Mouse (Mus musculus) T-helper 17 cell (primary cell): Measurements from ENCODE around the gene Trex1.

Source experiments
- in situ Hi-C, 2 experiments: fragments of 300-600 bp; cut with MboI, MseI; formaldehyde crosslinking; loops; 1 replicate in 1 of 2; 2 replicates in 1 of 2; pipeline ENCODE4 v1.15.1; 2025; ENCODE audit warnings: high pct_unique_total_duplicates in 2 of 2

Gene Trex1

GRCm38 (mm10) chr9:109091802-109092201, 32.3 kb upstream of the Trex1 start:
- in situ Hi-C loops = loop anchor here in 1 of 2 experiments (25.0 kb wide), 1 partner anchor 1555 kb away; the partner anchor contains the start of genes Cyb561d2, Nprl2, Tmem115 and Zmynd10

DNA sequence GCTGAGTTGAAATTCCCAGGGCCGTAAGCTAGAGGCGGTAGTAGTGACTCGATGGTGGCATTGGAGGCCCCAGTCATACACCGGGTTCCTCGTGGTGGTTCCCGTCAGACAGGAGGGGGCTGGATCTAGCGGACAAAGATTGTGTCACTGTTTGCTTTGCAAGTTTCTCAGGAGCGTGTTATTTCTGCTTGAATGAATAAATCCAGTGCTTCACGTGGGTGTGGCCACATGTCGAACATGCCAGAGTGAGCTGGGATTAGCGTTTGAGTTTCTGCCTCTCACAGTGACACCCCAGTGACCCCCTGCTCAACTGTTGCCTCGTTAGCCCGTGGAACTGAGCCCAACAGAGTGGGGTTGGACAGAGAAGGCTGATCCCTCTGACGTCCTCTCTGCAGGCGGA, 30.9 kb upstream of the Trex1 start:
- in situ Hi-C loops = loop anchor here in 1 of 2 experiments (25.0 kb wide), 1 partner anchor 1553 kb away; the partner anchor contains the start of genes Cyb561d2, Nprl2, Tmem115 and Zmynd10

- in situ Hi-C loops = loop anchor here in 1 of 2 experiments (10.0 to 25.0 kb wide), 2 partner anchors 233 to 1551 kb away; partner anchors contain the start of genes Cyb561d2, Nprl2, Slc26a6 and Tmem115
Observed at GRCm38 (mm10) chr9:109087987-109088386, 28.5 kb upstream of the Trex1 start.

DNA sequence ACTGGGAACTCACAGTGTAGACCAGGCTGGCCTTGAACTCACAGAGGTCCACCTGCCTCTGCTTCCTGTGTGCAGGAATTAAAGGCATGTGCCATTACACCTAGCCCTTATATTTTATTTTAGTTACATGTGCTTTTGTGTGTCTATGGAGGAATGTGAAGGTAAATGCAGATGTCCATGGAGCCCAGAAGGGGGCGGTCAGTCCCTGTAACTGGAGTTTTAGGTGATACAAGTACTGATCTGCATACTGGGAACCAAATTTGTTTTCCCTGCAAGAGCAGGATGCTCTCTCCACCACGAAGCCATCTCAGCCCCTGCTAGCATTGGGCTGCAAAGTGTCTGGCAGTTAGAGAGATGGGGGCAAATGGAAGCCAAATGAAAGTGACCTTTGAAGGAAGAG, 25.4 kb upstream of the Trex1 start:
- in situ Hi-C loops = loop anchor here in 1 of 2 experiments (10.0 to 25.0 kb wide), 2 partner anchors 230 to 1548 kb away; partner anchors contain the start of genes Cyb561d2, Nprl2, Slc26a6 and Tmem115

DNA sequence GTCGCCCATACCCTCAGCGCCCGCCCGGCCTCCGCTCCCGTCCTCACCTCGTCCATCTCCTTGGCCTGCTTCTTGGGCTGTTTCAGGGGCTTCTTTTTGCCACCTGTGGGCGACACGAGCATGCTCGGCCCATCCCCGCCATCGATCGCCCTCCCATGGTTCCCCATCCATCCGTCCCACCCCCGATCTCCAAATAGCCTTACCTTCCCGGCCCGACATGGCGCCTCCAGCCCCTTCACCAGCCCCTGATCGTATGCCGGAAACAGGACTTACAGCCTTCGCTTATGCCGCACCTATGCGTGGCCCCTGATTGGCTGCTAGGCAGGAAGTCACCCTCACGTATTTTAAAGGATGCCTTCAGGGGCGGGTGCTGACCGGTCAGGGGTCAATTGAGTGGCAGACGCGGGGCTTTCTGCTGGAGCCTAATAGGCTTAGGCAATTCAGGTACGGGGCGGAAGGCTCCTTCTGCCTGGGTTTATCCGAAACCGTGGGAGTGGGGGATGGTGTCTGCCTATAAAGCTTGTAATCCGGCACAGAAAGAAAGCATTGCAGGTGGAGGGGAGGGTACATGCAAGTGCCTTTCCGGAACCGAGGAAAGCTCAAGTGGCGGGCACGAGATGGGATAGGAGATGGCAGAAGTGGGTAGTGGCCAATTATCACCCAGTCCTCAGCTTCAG, 22.7 kb upstream of the Trex1 start, which contains the start of the genes Ccdc51 and Tma7:
Gene Ccdc51, plus strand, starts transcription at position 370 of the 677 bp plus-strand sequence.
Gene Tma7, minus strand, starts transcription at position 464 of the 677 bp plus-strand sequence.
- in situ Hi-C loops = loop anchor here in 1 of 2 experiments (10.0 to 25.0 kb wide), 2 partner anchors 227 to 1545 kb away; partner anchors contain the start of genes Cyb561d2, Nprl2, Slc26a6 and Tmem115

GRCm38 (mm10) chr9:109081749-109082123, 22.2 kb upstream of the Trex1 start:
- in situ Hi-C loops = loop anchor here in 1 of 2 experiments (10.0 to 25.0 kb wide), 2 partner anchors 227 to 1544 kb away; partner anchors contain the start of genes Cyb561d2, Nprl2, Slc26a6 and Tmem115

DNA sequence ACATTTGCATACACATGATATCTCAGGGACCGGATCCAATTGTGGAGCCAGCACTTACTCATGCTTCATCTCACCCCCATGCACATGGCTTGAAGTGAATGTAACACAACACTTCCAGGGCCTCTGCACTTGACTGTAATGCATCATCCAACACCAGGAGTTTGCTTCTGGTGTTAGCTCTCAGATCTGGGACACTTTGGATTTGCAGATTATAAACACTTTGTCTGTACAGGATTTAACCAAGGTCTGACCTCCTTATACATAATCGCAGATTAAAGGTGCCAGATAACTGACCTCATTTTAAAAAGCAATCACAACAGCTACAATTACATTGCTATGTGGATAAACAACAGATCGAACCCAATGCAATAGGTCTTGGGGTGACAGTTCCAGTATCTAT, 21.0 kb upstream of the Trex1 start:
- in situ Hi-C loops = loop anchor here in 1 of 2 experiments (10.0 to 25.0 kb wide), 2 partner anchors 226 to 1543 kb away; partner anchors contain the start of genes Cyb561d2, Nprl2, Slc26a6 and Tmem115

DNA sequence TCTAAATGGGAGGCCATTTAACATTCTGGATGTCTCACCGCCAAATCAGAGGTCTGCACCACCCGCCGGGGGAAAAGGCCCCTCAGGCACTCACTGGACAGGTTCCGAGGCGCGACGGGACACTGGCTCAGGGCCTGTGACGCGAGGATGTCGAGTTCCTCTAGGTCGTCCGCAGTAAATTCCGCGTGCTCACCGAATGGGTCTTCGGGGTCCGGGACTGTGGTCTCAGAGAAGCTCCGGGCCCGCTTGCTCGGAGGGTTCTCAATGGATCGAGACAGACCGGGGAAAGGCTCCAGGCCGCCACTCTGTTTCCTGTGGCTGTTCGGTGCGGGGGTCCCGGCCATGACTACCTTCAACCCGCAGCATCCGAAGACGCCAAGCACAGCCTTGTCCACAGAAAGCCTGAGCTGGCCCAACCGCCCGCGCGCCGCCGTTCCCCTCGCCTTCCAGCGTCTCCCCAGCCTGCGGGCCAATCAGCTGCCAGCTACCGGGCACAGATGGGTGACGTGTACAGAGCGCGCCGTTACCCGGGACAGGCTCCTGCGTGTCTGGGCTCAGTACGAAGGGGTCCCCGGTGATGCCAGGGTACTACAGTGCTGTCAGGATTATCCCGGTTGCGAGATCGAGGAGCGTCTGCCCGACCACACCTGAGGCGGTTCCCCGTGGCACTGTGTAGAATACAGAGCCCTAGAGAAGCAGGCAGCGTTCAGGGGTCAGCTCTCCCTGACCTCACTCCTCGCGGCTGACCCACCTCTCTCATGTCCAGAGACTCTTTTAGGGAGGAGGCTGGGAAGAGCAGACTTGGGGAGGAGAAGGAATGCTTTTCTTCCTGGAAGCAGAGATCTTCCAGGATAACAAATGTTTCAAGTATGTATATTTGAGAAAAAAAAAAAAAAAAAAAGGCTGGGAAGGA, 14.4 kb upstream of the Trex1 start, which contains the start of gene Atrip:
Gene Atrip, minus strand, starts transcription at position 464 of the 913 bp plus-strand sequence.
- in situ Hi-C loops = loop anchor here in 1 of 2 experiments (25.0 kb wide), 1 partner anchor 1838 kb away; the partner anchor contains the start of gene Fam240a

DNA sequence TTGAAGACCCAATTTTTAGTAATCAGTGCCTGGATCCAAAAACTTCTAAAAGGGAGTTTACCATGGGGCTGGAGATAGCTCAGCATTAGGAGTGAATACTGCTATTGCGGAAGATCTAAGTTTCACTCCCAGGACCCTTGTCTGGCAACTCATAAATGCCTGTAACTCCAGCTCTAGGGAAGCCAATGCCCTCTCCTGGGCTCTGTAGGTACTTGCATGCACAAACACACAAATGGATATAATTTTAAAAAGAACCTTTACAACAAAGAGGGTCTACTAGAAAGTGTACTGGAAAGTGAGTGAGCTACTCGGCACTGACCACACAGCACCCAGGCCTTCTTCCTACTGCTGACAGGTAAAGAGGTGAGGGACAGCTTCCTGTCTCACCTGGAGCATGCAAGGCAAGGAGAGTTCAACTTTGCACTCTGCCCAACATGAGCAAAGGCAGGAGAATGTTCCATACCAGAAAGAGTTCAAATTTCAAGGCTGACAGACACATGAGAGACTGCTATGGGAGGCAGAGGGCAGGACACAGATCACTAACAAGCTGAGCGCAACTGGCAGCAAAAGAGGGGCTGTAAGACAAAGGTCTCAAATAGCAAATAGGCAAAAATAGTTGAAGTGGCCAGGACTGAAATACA, 8.7 kb upstream of the Trex1 start:
- in situ Hi-C loops = loop anchor here in 1 of 2 experiments (25.0 kb wide), 1 partner anchor 1844 kb away; the partner anchor contains the start of gene Fam240a

DNA sequence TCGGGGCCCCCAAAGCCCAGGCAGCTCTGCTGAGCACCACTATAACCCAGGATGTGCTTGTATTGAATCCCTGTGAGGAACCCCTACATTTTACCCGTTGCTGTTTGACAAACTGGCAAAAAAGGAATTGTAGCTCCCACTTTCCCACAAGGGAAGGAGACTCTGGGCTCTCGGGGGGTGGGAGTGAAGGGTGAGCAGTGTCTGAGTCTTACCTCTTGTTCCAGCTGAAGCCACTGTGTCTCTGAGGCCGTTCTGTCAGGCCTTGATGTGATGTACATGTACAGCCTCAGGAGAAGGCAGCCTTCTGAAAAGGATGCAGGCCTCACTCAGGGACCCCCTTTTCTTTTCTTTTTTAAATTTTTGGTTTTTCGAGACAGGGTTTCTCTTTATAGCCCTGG, 1.4 kb upstream of the Trex1 start:
- in situ Hi-C loops = loop anchor here (5.0 to 25.0 kb wide), 2 partner anchors 54 to 1851 kb away; partner anchors contain the start of gene Fam240a (in 1 of the 2)

DNA sequence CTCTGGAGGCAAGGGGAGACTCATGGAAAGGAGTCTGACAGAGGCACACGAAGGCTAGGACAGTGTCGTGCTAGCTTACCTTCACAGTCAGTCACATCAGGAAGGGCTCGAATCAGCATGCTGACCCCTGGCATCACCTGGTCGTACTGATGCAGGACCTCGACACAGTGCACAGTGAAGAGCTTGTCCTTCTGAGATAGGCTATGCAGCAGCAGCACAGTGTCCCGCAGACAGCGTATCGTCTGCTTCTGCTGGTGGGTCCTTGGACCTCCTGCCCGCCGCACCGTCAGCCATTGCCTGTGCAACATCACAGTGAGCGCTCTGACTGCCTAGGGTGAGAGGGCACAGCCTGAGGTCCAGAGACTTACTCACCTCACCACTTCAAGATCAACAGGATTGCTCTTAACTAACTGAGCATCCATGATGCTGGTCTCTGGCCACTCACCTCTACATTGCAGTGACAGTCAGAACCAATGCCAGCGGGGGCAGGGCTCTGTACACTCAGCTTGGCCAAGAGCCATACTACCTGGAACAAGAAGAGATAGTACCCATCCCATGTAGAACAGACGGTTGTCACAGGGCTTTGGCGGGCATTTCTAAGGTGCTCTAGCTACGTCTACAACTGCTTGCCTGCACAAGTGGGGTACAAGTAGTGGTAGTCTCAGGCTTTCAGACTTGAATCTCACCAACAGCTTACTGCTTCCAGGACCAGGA, 807 bp upstream of the Trex1 start:
- in situ Hi-C loops = loop anchor here (5.0 to 25.0 kb wide), 2 partner anchors 53 to 1852 kb away; partner anchors contain the start of gene Fam240a (in 1 of the 2)

DNA sequence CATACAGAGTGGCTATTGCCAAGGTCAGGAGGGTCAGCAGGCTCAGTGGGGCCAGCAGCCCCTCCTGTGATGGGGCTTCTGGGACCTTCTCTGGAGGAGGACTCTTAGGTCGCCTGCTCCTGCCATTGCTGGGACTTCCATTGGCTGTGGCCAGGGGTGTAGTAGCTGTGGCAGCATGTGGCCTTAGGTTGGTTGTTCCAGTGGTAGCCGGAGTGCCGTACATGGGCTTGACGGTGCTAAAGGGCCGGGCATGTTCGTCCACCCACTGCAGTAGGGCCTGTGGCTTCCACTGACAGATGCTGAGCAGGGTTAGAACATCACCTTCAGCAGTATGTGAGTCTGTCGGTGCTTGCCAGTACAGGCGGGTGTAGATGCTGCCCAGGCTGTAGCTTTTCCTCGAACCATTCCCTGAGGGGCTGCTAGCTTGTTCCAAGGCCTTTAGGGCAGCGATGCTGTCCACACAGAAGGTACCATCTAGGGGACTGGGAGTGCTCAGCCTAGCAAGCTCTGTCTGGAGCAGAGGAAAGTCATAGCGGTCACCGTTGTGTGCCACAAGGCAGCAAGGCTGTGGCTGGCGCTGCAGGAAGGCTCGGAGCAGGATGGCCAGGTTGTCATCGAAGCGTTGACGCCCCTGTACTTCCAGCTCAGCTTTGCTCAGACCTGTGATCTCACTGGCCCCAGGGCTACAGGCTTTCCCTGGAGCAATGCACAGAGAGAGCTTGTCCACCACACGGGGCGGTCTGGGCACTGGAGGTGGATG, 1.3 kb downstream of the Trex1 start:
- in situ Hi-C loops = loop anchor here (5.0 to 25.0 kb wide), 6 partner anchors 56 to 1854 kb away; partner anchors contain the start of genes Dalrd3 (in 1 of the 2), Fam240a (in 1 of the 2), Impdh2 (in 1 of the 2) and Ndufaf3 (in 1 of the 2)

DNA sequence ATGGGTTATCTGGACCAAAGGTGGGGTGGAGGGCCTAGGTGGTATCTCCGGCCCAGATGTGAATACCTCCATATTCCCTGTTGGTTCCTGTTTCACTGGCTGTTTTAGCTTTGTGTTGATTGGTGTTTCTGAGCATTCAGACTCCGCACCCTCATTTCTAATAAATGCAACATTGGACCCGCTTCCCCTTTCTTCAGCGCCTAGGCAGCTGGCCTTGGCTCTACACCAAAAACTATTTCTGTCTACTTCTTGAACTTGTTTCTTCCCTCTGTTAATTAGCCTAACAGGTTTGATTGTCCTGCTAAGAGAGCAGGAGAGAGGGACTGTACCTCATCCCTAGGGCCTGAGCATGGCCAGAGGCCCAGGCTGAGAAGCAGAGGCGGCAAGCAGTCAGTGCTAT, 2.0 kb downstream of the Trex1 start:
- in situ Hi-C loops = loop anchor here (5.0 to 25.0 kb wide), 6 partner anchors 55 to 1855 kb away; partner anchors contain the start of genes Dalrd3 (in 1 of the 2), Fam240a (in 1 of the 2), Impdh2 (in 1 of the 2) and Ndufaf3 (in 1 of the 2)

DNA sequence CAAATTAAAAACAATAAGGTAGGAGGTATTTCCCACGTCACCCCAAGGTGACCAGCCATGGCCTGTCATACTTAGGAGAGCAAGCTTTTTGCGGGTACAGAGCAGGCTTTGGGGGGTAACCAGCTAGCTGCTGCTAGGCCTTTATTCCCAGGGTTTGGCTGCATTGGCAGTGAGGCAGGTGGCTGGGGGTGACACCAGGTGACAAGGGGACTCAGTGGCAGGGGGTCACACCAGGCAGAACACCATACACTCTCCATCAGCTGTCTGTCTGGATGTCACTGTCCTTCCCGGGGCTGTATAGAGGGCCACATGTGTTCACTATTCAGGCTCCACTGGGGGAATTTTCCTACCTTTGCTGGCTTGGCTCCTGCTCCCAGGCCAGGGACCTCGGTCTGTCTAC, 2.6 kb downstream of the Trex1 start:
- in situ Hi-C loops = loop anchor here (5.0 to 25.0 kb wide), 6 partner anchors 55 to 1855 kb away; partner anchors contain the start of genes Dalrd3 (in 1 of the 2), Fam240a (in 1 of the 2), Impdh2 (in 1 of the 2) and Ndufaf3 (in 1 of the 2)

DNA sequence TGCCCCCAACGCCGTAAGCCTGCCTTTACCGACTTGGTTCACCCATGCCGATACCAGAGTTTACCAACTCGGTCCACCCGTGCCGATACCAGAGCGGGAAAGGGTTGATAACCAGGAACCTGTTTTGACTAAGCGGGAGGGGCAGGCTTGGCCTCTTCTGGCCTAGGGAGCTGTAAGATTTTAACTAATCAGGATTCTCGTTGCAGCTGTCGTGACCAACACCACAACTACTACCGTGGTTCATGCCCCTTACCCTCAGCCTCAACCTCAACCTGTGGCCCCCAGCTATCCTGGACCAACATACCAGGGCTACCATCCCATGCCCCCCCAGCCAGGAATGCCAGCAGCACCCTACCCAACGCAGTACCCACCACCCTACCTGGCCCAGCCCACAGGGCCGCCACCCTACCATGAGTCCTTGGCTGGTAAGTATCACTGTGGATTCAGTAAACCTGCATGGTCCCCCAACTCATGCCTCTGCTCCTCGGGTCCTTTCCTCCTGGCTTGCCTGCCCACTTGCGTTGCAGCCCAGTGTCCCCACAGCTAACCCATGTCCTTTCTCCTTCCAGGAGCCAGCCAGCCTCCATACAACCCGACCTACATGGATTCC, 3.3 kb downstream of the Trex1 start:
- in situ Hi-C loops = loop anchor here (5.0 to 25.0 kb wide), 6 partner anchors 54 to 1856 kb away; partner anchors contain the start of genes Dalrd3 (in 1 of the 2), Fam240a (in 1 of the 2), Impdh2 (in 1 of the 2) and Ndufaf3 (in 1 of the 2)

DNA sequence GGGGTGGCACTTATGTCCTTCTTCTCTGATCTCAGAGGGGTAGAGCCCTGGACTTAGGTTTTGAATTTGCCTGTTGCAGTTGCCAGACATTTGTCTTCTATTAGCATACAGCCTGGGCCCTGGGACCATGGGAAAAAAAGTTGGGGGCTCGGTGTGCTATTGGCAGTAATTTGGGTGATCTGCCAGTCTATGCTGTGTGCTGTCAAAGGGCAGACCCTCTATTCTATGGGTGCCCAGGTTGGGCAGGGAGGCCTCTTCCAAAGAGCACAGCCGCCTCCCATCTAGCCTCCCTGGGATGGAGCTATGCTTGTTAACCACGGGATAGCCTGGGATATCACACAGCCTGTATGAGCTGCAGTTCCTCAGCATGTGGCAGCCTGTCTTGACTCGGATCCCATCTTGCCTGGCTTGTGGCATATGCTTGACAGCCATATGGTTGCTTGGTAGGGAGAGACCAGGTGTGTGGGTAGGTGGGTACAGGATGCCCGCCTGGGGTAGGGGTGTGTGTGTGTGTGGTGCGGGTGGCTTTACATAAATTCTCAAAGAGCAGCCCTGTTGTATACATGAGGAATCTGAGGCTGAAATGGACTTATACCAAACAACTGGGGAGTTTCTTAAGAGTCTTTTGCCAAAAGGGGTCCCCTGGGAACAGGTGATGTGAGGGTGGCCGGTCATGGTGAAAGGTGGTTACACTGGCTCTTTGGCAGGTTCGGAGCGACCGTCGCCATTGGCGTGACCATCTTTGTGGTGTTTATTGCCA, 4.1 kb downstream of the Trex1 start:
- in situ Hi-C loops = loop anchor here (5.0 to 25.0 kb wide), 6 partner anchors 53 to 1857 kb away; partner anchors contain the start of genes Dalrd3 (in 1 of the 2), Fam240a (in 1 of the 2), Impdh2 (in 1 of the 2) and Ndufaf3 (in 1 of the 2)

DNA sequence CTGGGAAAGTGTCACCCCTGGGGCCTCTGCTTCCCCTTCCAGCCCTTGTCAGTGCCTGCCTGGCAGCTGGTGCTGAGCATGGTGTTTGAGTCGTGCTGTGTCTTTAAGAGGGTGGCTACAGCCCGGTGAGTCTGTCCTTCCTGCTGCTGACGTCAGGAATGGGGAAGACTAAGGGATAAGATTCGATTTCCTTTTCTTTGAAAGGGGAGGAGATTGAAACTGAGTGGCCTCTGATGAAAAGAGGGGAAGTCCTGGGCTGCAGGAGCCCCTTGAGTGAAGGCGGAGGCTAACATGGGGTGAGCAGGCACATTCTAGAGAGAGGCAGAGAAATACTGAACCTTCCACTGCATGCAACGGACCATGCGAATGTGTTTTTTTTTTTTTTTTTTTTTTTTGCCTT, 4.8 kb downstream of the Trex1 start:
- in situ Hi-C loops = loop anchor here (5.0 to 25.0 kb wide), 7 partner anchors 52 to 1858 kb away; partner anchors contain the start of genes Dalrd3 (in 1 of the 2), Fam240a (in 1 of the 2), Impdh2 (in 1 of the 2) and Ndufaf3 (in 1 of the 2)
